Mouse (Mus musculus) neural tube, embryonic 11.5 days (tissue): ENCODE results near the gene Marcks. TPM values are rescaled to one million over a fixed set of nuclear protein-coding genes. Genes with fewer than 3 reads are reported as not detected.

Experiments used
- ATAC-seq: fragments of 200-750 bp; cut with Nextera tagmentation; 2 replicates; pipeline ENCODE4 v1.8.0; 2017; ENCODE audit warnings: moderate number of reproducible peaks, mild to moderate bottlenecking, moderate TSS enrichment, moderate library complexity; ENCODE audit not compliant: insufficient read depth, low FRiP score, low TSS enrichment
- DNase-seq: peaks from one replicate; pipeline ENCODE4 v3.0.0-alpha.2; 2015; ENCODE audit warnings: low spot score
- H3K27ac ChIP-seq: fragments of 300-500 bp; sonication (generic); 2 replicates; pipeline ENCODE4 v1.5.1; 2014; ENCODE audit warnings: low read depth, mild to moderate bottlenecking, low read length
- H3K27me3 ChIP-seq: fragments of 300-500 bp; sonication (generic); 2 replicates; pipeline ENCODE4 v1.6.1; 2014; ENCODE audit warnings: mild to moderate bottlenecking, low read length, mixed read lengths; ENCODE audit not compliant: control insufficient read depth, insufficient read depth
- H3K36me3 ChIP-seq: fragments of 300-500 bp; sonication (generic); 2 replicates; pipeline ENCODE4 v1.6.1; 2014; ENCODE audit warnings: mild to moderate bottlenecking, low read length, moderate library complexity, mixed read lengths; ENCODE audit not compliant: control insufficient read depth, insufficient read depth
- H3K4me1 ChIP-seq: fragments of 300-500 bp; sonication (generic); 2 replicates; pipeline ENCODE4 v1.6.1; 2014; ENCODE audit warnings: low read length, mixed read lengths; ENCODE audit not compliant: control insufficient read depth, insufficient read depth
- H3K4me2 ChIP-seq: fragments of 300-500 bp; sonication (generic); 2 replicates; pipeline ENCODE4 v1.6.1; 2014; ENCODE audit warnings: low read depth, mild to moderate bottlenecking, moderate library complexity
- H3K4me3 ChIP-seq: fragments of 300-500 bp; sonication (generic); 2 replicates; pipeline ENCODE4 v1.5.1; 2014; ENCODE audit warnings: low read depth, low read length
- H3K9ac ChIP-seq: fragments of 300-500 bp; sonication (generic); 2 replicates; pipeline ENCODE4 v1.6.1; 2014; ENCODE audit warnings: mild to moderate bottlenecking, low read length
- H3K9me3 ChIP-seq: fragments of 300-500 bp; sonication (generic); 2 replicates; pipeline ENCODE4 v1.6.1; 2016; ENCODE audit warnings: low read length; ENCODE audit not compliant: control insufficient read depth
- WGBS: fragments of 180-500 bp; shearing (Covaris S2); extraction: QIAGEN DNeasy Blood & Tissue Kit; methylation state at CpG from one replicate; pipeline ENCODE4 v1.1.7; 2014; 5-methylcytosine and 5-hydroxymethylcytosine counted together
- polyA plus RNA-seq: library from polyadenylated mRNA; unstranded; fragments of >200 nt; fragmentation: Nextera tagmentation; extraction: Ambion mirVana; gene quantifications from 2 replicates; pipeline ENCODE4 v1.2.1, GENCODE M21; 2014

Gene Marcks
- polyA plus RNA-seq, 1 experiment from 2014 or later = 300 TPM

- 0 out of 2 replicates have a peak, but pooled peaks cover 3% of the 10 kb centered on the region for H3K4me1 ChIP-seq
- 91% methylated on average over 3 of the region's 3 CpGs for WGBS
- ATAC-seq = no peak
- no peaks in the 10 kb centered on the region for H3K36me3 ChIP-seq
- H3K9ac ChIP-seq = no peak overlapping the region
- no peaks in the 10 kb centered on the region for H3K9me3 ChIP-seq
- no peak overlapping the region for H3K27ac ChIP-seq
- no peaks in the 10 kb centered on the region for H3K27me3 ChIP-seq
- H3K4me3 ChIP-seq = no peak overlapping the region
- no peak overlapping the region for H3K4me2 ChIP-seq
- DNase-seq = no peak
Observed at GRCm38 (mm10) chr10:37129652-37130051, 9.1 kb downstream of the Marcks start.

- Histone ChIP-seq H3K27ac (no peak overlapping the region), H3K4me3 (no peak overlapping the region), H3K36me3 (no peaks in the 10 kb centered on the region), H3K4me1 (no peaks in the 10 kb centered on the region), H3K9ac (no peak overlapping the region), H3K27me3 (no peaks in the 10 kb centered on the region), H3K9me3 (no peaks in the 10 kb centered on the region), H3K4me2 (no peak overlapping the region)
- 77% methylated on average over 2 of the region's 2 CpGs for WGBS
- DNase-seq (no peak), ATAC-seq (no peak)
Observed at GRCm38 (mm10) chr10:37115329-37115728, 23.4 kb downstream of the Marcks start.

DNA sequence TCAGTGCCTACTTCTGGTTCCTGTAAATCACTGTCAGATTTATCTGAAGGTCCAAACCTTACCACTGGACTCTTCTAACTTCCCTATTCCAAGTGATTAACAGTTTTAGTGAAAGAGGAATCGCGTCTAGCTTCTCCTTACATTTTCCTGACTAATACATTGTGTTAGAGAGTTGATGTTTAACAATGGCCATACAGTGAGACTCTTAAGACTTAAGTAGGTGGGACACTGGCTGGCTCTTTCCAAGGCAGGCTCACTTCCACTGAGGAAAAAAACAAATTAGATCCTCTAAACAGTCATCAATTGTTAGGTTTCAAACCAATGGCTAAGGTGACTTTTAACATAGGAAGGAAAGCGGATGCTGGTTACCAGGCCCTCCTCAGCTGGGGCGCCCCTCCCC lies 25.9 kb downstream of the Marcks start:
- H3K27me3 ChIP-seq = no peaks in the 10 kb centered on the region

GRCm38 (mm10) chr10:37112362-37112761 lies 26.4 kb downstream of the Marcks start:
- no peak overlapping the region for H3K4me3 ChIP-seq
- H3K9ac ChIP-seq = no peak overlapping the region
- H3K27ac ChIP-seq = no peak overlapping the region
- H3K36me3 ChIP-seq = no peaks in the 10 kb centered on the region
- ATAC-seq (no peak), DNase-seq (no peak)
- H3K4me2 ChIP-seq = no peak overlapping the region
- H3K9me3 ChIP-seq = no peaks in the 10 kb centered on the region
- H3K4me1 ChIP-seq = no peaks in the 10 kb centered on the region
- no peaks in the 10 kb centered on the region for H3K27me3 ChIP-seq
- 71% methylated on average over 3 of the region's 3 CpGs for WGBS

More for the DNA sequence above, 25.9 kb downstream of the Marcks start:
- no peak overlapping the region for H3K4me2 ChIP-seq
- no peaks in the 10 kb centered on the region for H3K9me3 ChIP-seq
- ATAC-seq = no peak
- no peak for DNase-seq
- H3K4me1 ChIP-seq = no peaks in the 10 kb centered on the region
- H3K36me3 ChIP-seq = no peaks in the 10 kb centered on the region
- no peak overlapping the region for H3K27ac ChIP-seq
- WGBS = 61% methylated on average over 4 of the region's 4 CpGs
- no peak overlapping the region for H3K4me3 ChIP-seq
- H3K9ac ChIP-seq = no peak overlapping the region

- no peaks in the 10 kb centered on the region for H3K9me3 ChIP-seq
- no peak overlapping the region for H3K4me2 ChIP-seq
- no peaks in the 10 kb centered on the region for H3K4me1 ChIP-seq
- no peaks in the 10 kb centered on the region for H3K36me3 ChIP-seq
- no peak for ATAC-seq
- no peaks in the 10 kb centered on the region for H3K27me3 ChIP-seq
- no peak overlapping the region for H3K27ac ChIP-seq
- 81% methylated on average over 2 of the region's 2 CpGs for WGBS
- no peak overlapping the region for H3K9ac ChIP-seq
- no peak for DNase-seq
- no peak overlapping the region for H3K4me3 ChIP-seq
Observed at GRCm38 (mm10) chr10:37111432-37111831, 27.3 kb downstream of the Marcks start.

DNA sequence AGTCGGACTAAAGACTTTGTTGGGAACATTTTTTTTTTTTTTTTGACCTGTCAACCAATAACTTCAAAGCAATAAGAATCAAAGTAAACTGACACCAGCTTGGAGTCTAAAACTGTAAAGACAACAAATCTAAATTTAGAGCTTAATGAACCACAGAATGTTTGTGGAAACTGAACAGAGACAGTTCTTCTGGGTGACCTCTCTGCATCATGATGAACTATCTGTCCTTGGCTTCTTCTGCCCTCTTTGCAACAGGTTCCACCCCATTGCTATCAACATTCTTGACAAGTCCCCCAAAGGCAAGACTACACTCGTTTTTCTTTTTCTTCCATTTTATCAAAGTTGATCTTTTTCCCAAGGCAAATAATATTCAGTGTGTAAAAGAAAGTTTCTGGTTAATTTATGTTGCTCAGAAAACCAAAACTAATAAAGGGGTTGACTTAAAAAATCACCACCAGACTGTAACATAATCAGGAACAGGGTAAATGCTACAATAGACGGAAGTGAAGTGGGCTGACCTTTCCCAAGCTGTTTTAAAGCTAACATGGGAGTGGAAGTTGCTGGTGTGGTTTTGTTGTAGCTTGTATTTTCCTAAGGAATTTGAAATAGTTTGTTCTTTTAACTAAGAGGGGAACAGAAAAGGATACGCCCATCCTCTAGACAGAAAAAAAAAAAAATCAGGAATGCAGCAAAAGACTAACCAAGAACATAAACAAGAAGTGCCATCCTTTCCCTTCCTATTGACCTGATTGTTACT lies 31.7 kb downstream of the Marcks start:
- no peak for ATAC-seq

DNA sequence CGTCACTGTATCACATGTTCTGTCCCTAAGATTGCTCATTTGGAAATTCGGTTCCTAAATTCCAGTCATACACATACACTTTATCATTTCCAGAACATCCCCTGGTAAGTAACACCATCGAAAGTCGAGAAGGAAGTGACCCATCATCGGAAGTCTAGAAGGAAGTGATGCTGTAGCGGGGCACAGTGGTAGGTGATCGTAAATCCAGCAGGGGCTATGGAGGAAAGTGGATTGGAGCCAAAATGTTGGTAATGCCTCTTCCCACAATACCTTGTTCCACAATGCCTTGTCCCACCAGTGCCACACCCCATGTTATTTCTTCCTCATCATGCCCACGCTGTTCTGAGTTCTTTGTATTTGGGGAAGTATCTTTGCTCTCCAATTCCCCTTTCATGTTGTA lies 32.4 kb downstream of the Marcks start:
- ATAC-seq (no peak), DNase-seq (no peak)
- Histone ChIP-seq H3K9me3 (no peaks in the 10 kb centered on the region), H3K9ac (no peak overlapping the region), H3K4me1 (no peaks in the 10 kb centered on the region), H3K4me3 (no peak overlapping the region), H3K4me2 (no peak overlapping the region), H3K27ac (no peak overlapping the region), H3K36me3 (no peaks in the 10 kb centered on the region), H3K27me3 (no peaks in the 10 kb centered on the region)
- 87% methylated on average over 8 of the region's 8 CpGs for WGBS

More for the DNA sequence above, 31.7 kb downstream of the Marcks start:
- no peak overlapping the region for H3K4me3 ChIP-seq
- H3K9ac ChIP-seq = no peak overlapping the region
- H3K4me2 ChIP-seq = no peak overlapping the region
- H3K9me3 ChIP-seq = no peaks in the 10 kb centered on the region
- DNase-seq = no peak
- no peaks in the 10 kb centered on the region for H3K27me3 ChIP-seq
- H3K4me1 ChIP-seq = no peaks in the 10 kb centered on the region
- no peaks in the 10 kb centered on the region for H3K36me3 ChIP-seq
- WGBS = 80% methylated on average over 4 of the region's 4 CpGs
- no peak overlapping the region for H3K27ac ChIP-seq

DNA sequence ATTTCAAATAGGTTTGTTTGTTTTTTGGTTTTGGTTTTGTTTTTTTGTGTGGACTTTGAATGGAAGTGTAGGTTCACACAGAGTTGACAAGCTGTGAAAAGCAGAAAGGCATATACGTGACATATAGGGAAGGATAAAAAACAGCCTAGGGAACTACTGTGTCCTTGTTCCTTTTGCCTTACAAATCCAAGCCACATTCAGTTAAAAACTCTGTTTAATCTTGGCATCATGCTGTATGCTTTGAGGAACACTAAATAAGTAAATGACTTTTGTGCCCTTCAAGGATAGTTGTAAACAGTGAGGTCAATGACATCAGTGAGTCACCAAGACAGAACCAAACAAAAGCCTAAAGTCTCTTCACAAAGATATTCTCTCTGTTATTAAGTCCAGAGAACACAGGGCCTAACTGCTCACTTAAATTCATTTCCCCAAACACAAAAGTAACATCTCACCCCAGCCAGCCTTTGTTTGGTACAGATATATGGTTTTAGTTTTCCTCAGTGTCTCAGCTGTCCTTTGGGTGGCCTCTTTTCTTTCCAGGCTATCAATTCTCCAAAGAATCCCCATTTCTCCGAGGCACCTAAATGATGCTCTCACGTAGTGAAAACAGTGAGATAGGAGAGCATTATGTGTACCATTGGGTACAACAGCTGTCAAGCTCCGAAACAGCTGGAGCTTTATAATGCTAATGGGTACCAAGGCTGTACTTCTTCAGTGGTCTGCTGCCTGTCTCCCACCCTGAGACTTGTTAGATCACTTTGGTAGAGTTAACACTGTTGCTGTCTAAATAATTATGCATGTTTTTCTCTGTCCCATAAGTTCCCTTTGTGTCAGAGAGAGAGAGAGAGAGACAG lies 36.3 kb downstream of the Marcks start:
- DNase-seq = no peak
- Histone ChIP-seq H3K4me2 (no peak overlapping the region), H3K9ac (no peak overlapping the region), H3K27ac (no peak overlapping the region), H3K36me3 (no peaks in the 10 kb centered on the region), H3K27me3 (no peaks in the 10 kb centered on the region), H3K9me3 (no peaks in the 10 kb centered on the region), H3K4me3 (no peak overlapping the region), H3K4me1 (no peaks in the 10 kb centered on the region)
- no peak for ATAC-seq
- 42% methylated on average over 4 of the region's 4 CpGs for WGBS
